Mouse (Mus musculus) erythroblast, adult 5-6 weeks (primary cell): ENCODE data around the gene Fv1. TPM values are rescaled to one million over a fixed set of nuclear protein-coding genes. Genes with fewer than 3 reads are reported as not detected.
"Not testable (repeated sequence)": the region's sequence is repeated elsewhere in the genome, so short reads cannot be mapped to it uniquely, and the experiment has no call there.

Source experiments
- ATAC-seq: replicated peaks from 2 replicates; pipeline ENCODE4 v1.8.0; 2016; ENCODE audit warnings: moderate number of reproducible peaks, mild to moderate bottlenecking, moderate TSS enrichment, inconsistent platforms; ENCODE audit not compliant: poor library complexity, low FRiP score, severe bottlenecking
- total RNA-seq, 2 experiments: library from RNA; stranded (forward) in 1 of 2; stranded (reverse) in 1 of 2; fragments of 150-400 nt in 1 of 2; fragments of 200-764, 138-1000 nt in 1 of 2; gene quantifications; 2 replicates each; pipeline versions ENCODE4 v1.2.3 to v1.2.4; 2015 to 2017; ENCODE audit warnings: low replicate concordance in 2 of 2

The Fv1 gene
- total RNA-seq (2015; ENCODE audit: low replicate concordance) (not detected in 2 replicates), total RNA-seq (2017; ENCODE audit: low replicate concordance) (1.7 and 4.5 TPM in 2 replicates)

GRCm38 (mm10) chr4:147868450-147869031, at the start of gene Fv1, which contains the start of gene Miip:
Gene Fv1 (plus strand): TSS chr4:147868979.
Gene Miip (minus strand): TSS chr4:147868816.
- peak; percentile 97 for ATAC-seq

DNA sequence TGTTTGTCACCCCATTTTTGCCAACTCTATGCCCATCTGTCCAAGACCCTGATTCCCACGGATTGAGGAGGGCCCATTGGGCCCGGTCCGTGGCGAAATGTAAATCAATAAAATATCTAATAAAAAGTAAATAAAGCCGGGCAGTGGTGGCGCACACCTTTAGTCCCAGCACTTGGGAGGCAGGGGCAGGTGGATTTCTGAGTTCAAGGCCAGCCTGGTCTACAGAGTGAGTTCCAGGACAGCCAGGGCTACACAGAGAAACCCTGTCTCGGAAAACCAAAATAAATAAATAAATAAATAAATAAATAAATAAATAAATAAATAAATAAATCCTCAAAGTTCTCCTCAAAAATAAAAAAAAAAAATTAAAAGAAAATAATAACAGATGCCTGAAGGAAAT, 49.1 kb upstream of the Fv1 start:
- not testable (repeated sequence) for ATAC-seq

DNA sequence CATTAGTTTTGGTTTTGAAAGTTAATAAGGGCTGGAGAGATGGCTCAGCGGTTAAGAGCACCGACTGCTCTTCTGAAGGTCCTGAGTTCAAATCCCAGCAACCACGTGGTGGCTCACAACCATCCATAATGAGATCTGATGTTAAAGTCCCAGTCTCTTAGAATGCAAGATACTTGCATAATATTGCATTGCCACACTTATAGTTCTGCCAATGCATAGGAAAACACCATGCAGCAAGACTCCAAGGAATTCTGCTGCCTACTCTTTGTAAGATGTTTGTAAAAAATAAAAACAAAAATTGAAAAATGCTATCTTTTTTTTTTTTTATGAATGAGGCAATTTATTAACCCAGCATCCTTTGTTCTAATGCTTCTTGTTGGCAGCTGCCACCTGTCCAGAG, 47.4 kb upstream of the Fv1 start:
- ATAC-seq: not testable (repeated sequence)

DNA sequence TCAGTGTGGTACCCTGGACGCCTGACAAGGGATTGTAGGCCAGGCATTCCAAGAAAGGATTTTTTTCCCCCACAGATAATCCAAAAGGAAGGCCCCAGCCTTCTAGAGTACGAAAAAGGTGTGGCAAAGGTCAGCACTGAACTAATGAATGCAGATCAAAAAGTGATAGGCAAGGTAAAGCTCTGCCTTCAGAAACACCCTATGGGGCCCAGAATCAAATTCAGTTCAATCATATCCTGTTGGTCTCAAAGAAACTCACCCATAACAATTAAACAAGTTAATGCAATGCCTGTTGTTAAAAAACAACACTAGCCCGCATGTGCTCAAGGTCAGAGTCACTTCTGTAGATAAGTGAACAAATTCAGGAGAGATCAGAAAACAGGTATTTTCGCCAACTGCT, 44.4 kb upstream of the Fv1 start:
- ATAC-seq: no peak

DNA sequence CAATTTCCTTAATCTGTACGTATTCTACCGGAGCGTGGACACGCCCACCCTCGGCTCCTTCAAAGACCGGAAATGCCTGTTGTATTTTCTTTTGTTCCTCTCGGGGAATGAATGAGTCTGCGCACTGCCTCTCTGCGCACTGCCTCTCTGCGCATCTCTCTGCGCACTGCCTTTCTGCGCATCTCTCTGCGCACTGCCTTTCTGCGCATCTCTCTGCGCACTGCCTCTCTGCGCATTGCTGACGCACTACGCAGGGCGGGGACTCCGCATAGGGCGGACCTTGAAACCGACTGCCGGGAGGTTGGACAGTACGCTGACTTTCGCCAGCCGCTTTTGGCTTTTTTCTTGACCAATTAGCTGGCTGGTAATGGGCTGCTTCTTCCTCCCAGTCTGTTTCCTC, 29.5 kb upstream of the Fv1 start:
- ATAC-seq: not testable (repeated sequence)

DNA sequence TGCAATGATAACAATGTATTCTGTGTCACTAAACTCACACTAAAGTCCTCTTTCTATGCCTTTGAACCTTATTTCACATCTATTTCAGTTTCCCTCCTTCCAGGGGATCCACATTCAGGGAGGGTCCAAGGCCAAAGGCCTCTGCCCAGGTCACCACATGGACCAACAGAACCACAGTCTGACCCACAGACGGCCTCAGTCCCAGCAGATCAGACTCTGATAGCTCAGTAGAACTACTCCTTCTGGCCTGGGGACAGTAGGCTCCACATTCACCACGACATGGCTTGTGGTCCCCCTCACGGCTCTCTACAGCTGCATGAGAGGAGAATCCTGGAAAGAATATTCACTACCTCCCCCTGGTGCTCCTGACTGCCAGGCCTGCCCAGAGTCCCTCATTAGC, 25.9 kb upstream of the Fv1 start:
- ATAC-seq: no peak

- peak; percentile 81 for ATAC-seq
Observed at GRCm38 (mm10) chr4:147847614-147848583, 20.9 kb upstream of the Fv1 start, which contains the start of gene Zfp933. Gene Zfp933 (minus strand): TSS chr4:147848366.

DNA sequence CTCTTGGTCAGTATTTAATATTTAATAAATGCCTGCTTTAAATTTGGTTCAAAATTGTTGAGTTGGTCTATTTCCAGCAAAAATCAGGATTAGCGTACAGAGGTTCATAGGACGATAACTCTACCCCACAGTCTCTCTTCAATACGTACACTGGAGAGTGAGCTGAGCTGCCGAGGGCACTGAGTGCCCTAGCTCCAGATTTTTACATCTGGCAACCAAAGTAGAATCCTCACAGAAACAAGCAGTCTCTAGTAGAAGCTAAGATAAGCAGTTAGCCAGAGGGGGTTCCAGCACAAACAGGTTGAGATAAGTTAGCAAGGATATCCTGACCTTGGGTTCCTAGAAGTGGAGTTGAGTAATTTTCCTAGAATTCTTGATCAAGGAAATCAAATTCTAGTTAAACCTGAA, 20.2 kb upstream of the Fv1 start:
- ATAC-seq: peak; percentile 18; the same call in 1 of the 2 replicates

- ATAC-seq: no peak
Observed at GRCm38 (mm10) chr4:147850776-147851175, 18.0 kb upstream of the Fv1 start.

GRCm38 (mm10) chr4:147862051-147862450, 6.7 kb upstream of the Fv1 start:
- no peak for ATAC-seq

DNA sequence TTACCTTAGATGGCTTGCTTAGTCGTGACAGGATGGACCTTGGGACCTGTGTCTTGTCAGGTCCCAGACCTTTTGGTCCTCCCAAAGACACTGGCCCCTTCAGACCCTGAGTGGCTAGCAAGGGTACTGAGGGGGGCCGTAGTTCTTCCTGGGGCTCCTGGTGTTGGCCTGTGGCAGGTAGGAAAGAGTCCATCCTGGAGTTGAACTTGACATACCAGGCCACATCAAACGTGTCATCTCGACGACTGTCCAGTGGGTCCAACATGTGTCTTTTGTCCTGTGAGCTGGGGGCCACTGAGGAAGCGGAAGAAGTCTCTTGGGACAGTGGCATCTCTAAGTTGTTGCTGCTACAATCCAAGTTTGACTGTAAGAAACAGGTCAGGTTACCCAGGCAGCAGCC, 3.1 kb upstream of the Fv1 start:
- no peak for ATAC-seq

DNA sequence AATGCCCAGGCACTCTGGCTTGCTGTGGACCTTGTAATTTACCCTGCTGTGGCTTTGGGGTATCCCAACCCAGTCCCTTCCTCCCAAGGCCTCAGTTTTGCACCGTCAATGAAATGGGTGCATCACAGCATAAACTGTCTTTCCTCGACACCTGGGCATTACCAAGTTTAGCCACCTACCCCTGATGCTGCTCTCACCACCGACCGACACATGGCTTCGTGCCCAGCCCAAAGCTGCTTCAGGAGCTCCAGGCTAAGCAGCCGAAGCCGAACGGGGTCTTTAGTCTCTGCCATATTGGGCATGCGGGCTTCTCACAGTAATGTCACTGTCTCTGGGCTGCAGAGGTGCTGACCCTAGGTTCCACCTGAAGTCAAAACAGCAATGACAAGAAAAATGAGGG, 2.7 kb upstream of the Fv1 start:
- ATAC-seq: no peak

GRCm38 (mm10) chr4:147866793-147867192, 2.0 kb upstream of the Fv1 start:
- not testable (repeated sequence) for ATAC-seq

DNA sequence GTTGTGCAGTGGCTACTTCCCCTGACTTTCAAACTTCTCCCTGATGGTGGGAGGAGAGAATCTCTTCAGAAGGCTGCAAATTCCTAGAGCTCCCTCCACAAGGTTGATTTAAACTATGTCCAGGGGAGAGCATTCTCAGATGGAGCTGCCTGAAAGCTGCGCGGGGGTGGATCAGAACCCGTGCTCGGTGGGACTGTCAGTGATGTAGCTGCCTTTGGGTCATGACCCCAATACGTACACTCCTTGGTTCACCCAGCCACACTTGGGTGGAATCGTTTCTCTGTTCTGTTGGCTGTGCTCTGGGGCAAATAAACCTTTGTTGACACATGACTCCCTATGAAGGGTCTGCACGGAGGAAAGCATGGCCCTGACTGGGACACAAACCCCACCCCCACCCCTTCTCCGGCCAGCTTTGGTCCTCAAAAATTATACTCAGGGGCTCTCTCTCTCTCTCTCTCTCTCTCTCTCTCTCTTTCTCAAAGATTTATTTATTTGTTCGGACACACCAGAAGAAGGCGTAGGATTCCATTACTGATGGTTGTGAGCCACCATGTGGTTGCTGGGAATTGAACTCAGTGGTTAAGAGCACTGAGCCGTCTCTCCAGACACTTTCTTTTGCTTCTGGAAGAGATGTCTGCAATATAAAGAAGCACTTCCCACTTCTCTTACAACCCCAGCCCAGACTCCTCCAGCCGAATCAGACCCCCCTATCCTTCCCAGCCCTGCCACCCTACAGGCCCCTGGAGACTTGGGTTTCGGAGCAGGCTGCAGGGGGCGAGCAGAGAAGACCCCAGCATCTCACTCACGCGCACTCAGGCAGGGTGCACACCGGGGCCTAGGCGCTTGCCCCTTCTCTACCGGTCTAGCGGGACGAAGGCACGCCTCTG, 973 bp upstream of the Fv1 start:
- ATAC-seq: no peak

GRCm38 (mm10) chr4:147869238-147869637, 459 bp downstream of the Fv1 start:
- no peak for ATAC-seq

- ATAC-seq: no peak
Observed at GRCm38 (mm10) chr4:147875852-147876575, 7.2 kb downstream of the Fv1 start.

- no peak for ATAC-seq
Observed at GRCm38 (mm10) chr4:147878537-147878936, 9.8 kb downstream of the Fv1 start.

- ATAC-seq: no peak
Observed at GRCm38 (mm10) chr4:147879456-147879855, 10.7 kb downstream of the Fv1 start.

DNA sequence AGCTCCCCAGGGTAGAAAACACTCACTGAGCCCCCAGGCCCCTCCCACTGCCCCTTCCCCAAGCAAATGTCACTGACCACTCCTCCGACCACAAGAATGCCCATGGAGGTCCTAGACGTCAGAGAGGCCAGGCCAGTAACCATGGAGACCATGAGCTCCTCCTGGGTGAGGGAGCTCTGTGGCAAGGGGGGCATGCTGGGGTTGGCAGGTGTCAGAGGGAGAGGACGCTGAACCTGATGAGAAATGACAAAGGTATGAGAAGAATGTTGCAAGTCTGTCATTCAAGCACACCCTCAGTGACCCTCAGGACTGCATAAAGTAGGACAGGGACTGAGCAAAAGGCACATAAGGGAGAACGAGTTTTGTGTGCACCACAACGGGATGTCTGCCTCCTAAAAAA, 11.1 kb downstream of the Fv1 start:
- ATAC-seq: no peak
